In the genomic region with DNA sequence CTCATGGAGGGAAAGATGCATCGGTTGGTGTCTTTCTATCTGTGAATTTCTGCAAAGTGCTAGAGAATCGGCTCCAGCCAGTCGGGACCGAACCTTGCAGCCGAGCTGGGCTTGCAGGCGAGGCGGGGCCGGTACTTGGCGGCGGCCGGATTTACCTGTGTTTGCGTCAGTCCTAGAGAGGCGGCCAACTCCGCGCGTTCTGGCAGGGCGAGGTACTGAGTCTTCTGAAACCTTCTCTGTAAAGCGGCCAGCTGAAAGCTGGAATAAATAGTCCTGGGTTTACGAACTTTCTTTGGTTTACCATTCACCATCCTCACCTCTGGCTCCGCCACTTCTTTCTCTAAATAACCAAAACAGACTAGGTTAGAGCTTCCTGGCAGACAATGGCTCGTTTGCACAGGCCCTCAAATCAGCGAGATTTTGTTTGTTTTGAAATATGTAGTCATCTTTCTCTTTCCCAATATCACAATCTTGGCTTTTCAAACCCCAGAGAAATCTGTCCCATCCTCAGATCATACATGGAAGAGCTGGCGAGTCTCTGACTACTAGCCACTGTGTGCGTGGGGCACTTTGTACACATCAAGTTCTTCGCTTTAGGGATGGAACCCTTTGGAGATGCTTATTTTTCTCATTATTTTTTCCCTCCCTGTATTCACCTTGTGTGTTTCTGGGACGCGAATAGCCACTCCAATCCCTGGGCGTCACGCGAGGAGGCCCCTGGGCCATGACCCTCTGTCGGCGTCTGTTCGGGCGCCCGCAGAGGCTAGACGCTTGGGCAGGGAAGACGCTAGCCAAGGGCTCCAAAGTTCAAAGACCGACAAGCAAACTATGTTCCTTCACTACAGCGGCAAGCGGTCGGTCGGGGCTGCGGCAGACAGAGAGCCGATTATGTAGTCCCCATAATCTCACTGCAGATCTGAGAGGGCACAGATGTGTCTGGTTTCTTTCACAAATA, we compare ENCODE assay signal across 11 mouse cellular contexts. TPM values are rescaled to one million over a fixed set of nuclear protein-coding genes. Genes with fewer than 3 reads are reported as not detected.
DNase-seq lines count a peak whose midpoint lies in the region; ATAC-seq and TF ChIP-seq lines count a peak whose summit lies in the region.
"Had no signal": no experiment of that assay in that cellular context is flagged by ENCODE, and none has a peak within 500 bp of the region (broad histone marks: within the 10 kb centered on the region; RNA-seq: fewer than 3 reads in every experiment).

No protein-coding gene starts in this region.

- H3K9me3 ChIP-seq in hindbrain, embryonic 11.5 days (ENCODE audit: control insufficient read depth, low read length) = no peaks in the 10 kb centered on the region
- no peaks in the 10 kb centered on the region for H3K9me3 ChIP-seq in hindbrain, postnatal 0 days (ENCODE audit: low read length)
- no peaks in the 10 kb centered on the region for H3K9me3 ChIP-seq in embryonic facial prominence, embryonic 13.5 days
- H3K9me3 ChIP-seq in limb, embryonic 15.5 days = no peaks in the 10 kb centered on the region

- peaks cover 9% of the 10 kb centered on the region; the same call in 1 of the 2 replicates for H3K4me1 ChIP-seq in hindbrain, embryonic 11.5 days (replicated peaks; ENCODE audit: control insufficient read depth, insufficient read depth, low read length)
- H3K4me1 ChIP-seq in hindbrain, postnatal 0 days (ENCODE audit: insufficient read depth, low read length) = no peaks in the 10 kb centered on the region; the same call in 1 of the 2 replicates
- H3K4me1 ChIP-seq in embryonic facial prominence, embryonic 13.5 days = peaks cover 48% of the 10 kb centered on the region
- peaks cover 45% of the 10 kb centered on the region for H3K4me1 ChIP-seq in limb, embryonic 15.5 days

- H3K4me3 ChIP-seq in hindbrain, embryonic 11.5 days (ENCODE audit: low read depth, low read length) = no peak overlapping the region
- no peak overlapping the region for H3K4me3 ChIP-seq in hindbrain, postnatal 0 days (ENCODE audit: low read length)
- peak overlapping the region; percentile 71 for H3K4me3 ChIP-seq in embryonic facial prominence, embryonic 13.5 days
- H3K4me3 ChIP-seq in limb, embryonic 15.5 days = peak overlapping the region; percentile 62

- intact Hi-C loops in gastrocnemius, postnatal 14 days (cut with DNase I; ENCODE audit: low total_unique reads) = loop anchor here (10.0 kb wide), 4 partner anchors 425 to 1025 kb away; no protein-coding TSS in a partner anchor

- H3K4me2 ChIP-seq in hindbrain, embryonic 11.5 days (replicated peaks; ENCODE audit: low read depth, low read length) = no peak overlapping the region
- no peak overlapping the region for H3K4me2 ChIP-seq in hindbrain, postnatal 0 days (ENCODE audit: low read depth, low read length)
- peak overlapping the region; percentile 78 for H3K4me2 ChIP-seq in embryonic facial prominence, embryonic 13.5 days
- peak overlapping the region; percentile 91 for H3K4me2 ChIP-seq in limb, embryonic 15.5 days

- H3K27ac ChIP-seq in hindbrain, embryonic 11.5 days (ENCODE audit: low read depth, low read length) = no peak overlapping the region
- H3K27ac ChIP-seq in hindbrain, postnatal 0 days = no peak overlapping the region
- peak overlapping the region; percentile 66 for H3K27ac ChIP-seq in embryonic facial prominence, embryonic 13.5 days
- H3K27ac ChIP-seq in limb, embryonic 15.5 days = no peak overlapping the region

- H3K36me3 ChIP-seq in hindbrain, embryonic 11.5 days (ENCODE audit: control insufficient read depth, insufficient read depth, low read length) = no peaks in the 10 kb centered on the region
- H3K36me3 ChIP-seq in hindbrain, postnatal 0 days (ENCODE audit: insufficient read depth, low read length) = no peaks in the 10 kb centered on the region
- H3K36me3 ChIP-seq in embryonic facial prominence, embryonic 13.5 days = 0 out of 2 replicates have a peak, but pooled peaks cover 3% of the 10 kb centered on the region
- H3K36me3 ChIP-seq in limb, embryonic 15.5 days = no peaks in the 10 kb centered on the region

- under 1% methylated on average over 44 of the region's 44 CpGs for WGBS in hindbrain, embryonic 11.5 days
- WGBS in hindbrain, postnatal 0 days = 3% methylated on average over 44 of the region's 44 CpGs
- 3% methylated on average over 44 of the region's 44 CpGs for WGBS in embryonic facial prominence, embryonic 13.5 days
- WGBS in limb, embryonic 15.5 days = 7% methylated on average over 44 of the region's 44 CpGs

- H3K9ac ChIP-seq in hindbrain, embryonic 11.5 days (ENCODE audit: low read depth, low read length) = no peak overlapping the region
- no peak overlapping the region for H3K9ac ChIP-seq in hindbrain, postnatal 0 days (replicated peaks; ENCODE audit: low read length)
- peak overlapping the region; percentile 94 for H3K9ac ChIP-seq in embryonic facial prominence, embryonic 13.5 days
- H3K9ac ChIP-seq in limb, embryonic 15.5 days = peak overlapping the region; percentile 74; the same call in 1 of the 2 replicates

- no peak for ATAC-seq in hindbrain, embryonic 11.5 days (ENCODE audit: low FRiP score)
- no peak for ATAC-seq in hindbrain, postnatal 0 days
- ATAC-seq in embryonic facial prominence, embryonic 13.5 days (ENCODE audit: insufficient number of reproducible peaks, insufficient read depth, low FRiP score, low TSS enrichment, low read depth) = no peak
- ATAC-seq in limb, embryonic 15.5 days (ENCODE audit: insufficient number of reproducible peaks, low FRiP score, low TSS enrichment, low read depth) = no peak

- peak; percentile 62 for DNase-seq in hindbrain, embryonic 11.5 days (ENCODE audit: low spot score)
- DNase-seq in hindbrain, postnatal 0 days (ENCODE audit: low spot score) = no peak
- peak; percentile 17 for DNase-seq in Muller cell, postnatal 12 days (ENCODE audit: inconsistent ontology term)
- DNase-seq in thymus, postnatal 36 days = no peak
- DNase-seq in layer of hippocampus, postnatal 14 days (ENCODE audit: low spot score in 2 of 2) = no peak
- DNase-seq in gastrocnemius, postnatal 14 days = no peak
- DNase-seq: adrenal gland, postnatal 25 days had no signal

- H3K27me3 ChIP-seq in hindbrain, embryonic 11.5 days (ENCODE audit: control insufficient read depth, insufficient read depth, low read length) = peaks cover 83% of the 10 kb centered on the region
- peaks cover 85% of the 10 kb centered on the region for H3K27me3 ChIP-seq in hindbrain, postnatal 0 days (ENCODE audit: insufficient read depth, low read length)
- peaks cover 87% of the 10 kb centered on the region for H3K27me3 ChIP-seq in embryonic facial prominence, embryonic 13.5 days
- peaks cover 86% of the 10 kb centered on the region for H3K27me3 ChIP-seq in limb, embryonic 15.5 days

- no peak for TF ChIP-seq CTCF in hindbrain, postnatal 0 days (IDR thresholded peaks at IDR 0.05; ENCODE audit: low read depth)

RNA-seq across cellular contexts. Expression of a gene that starts 2.2 kb away (rescaled TPM):
- polyA plus RNA-seq in hindbrain, embryonic 11.5 days (2014; fragmentation: Nextera tagmentation; extraction: Ambion mirVana) = 2.3 and 6.2 TPM in 2 replicates
- total RNA-seq in hindbrain, postnatal 0 days (2014; rRNA removed) = not detected in 2 replicates
- 0.16 TPM in 1 of 2 replicates, not detected in the other for polyA plus RNA-seq in hindbrain, postnatal 0 days (2015; fragmentation: Nextera tagmentation; extraction: Ambion mirVana)
- polyA plus RNA-seq in embryonic facial prominence, embryonic 13.5 days (2015; fragmentation: Nextera tagmentation; extraction: Ambion mirVana) = 44.3 and 54.9 TPM in 2 replicates
- 47.5 and 53.8 TPM in 2 replicates for polyA plus RNA-seq in limb, embryonic 15.5 days (2015; fragmentation: Nextera tagmentation; extraction: Ambion mirVana)
- total RNA-seq in layer of hippocampus, postnatal 14 days (2021) = 1 to 10 TPM; 4.7 to 6.1 TPM
- not detected for total RNA-seq in gastrocnemius, postnatal 14 days (2021)
- total RNA-seq: adrenal gland, postnatal 25 days; monocyte, adult 5-6 weeks had no signal

RNA-seq across cellular contexts. Expression of a gene that starts 16.5 kb away (rescaled TPM):
- 0.29 and 0.65 TPM in 2 replicates for polyA plus RNA-seq in hindbrain, embryonic 11.5 days (2014; fragmentation: Nextera tagmentation; extraction: Ambion mirVana)
- not detected in 2 replicates for total RNA-seq in hindbrain, postnatal 0 days (2014; rRNA removed)
- polyA plus RNA-seq in hindbrain, postnatal 0 days (2015; fragmentation: Nextera tagmentation; extraction: Ambion mirVana) = not detected in 2 replicates
- polyA plus RNA-seq in embryonic facial prominence, embryonic 13.5 days (2015; fragmentation: Nextera tagmentation; extraction: Ambion mirVana) = 4.6 and 5.1 TPM in 2 replicates
- polyA plus RNA-seq in limb, embryonic 15.5 days (2015; fragmentation: Nextera tagmentation; extraction: Ambion mirVana) = 1.5 and 1.7 TPM in 2 replicates
- total RNA-seq in layer of hippocampus, postnatal 14 days (2021) = 10 to 100 TPM in 1 of 2 experiments, 1 to 10 TPM in 1; 8.3 to 10.1 TPM
- total RNA-seq in gastrocnemius, postnatal 14 days (2021) = not detected
- total RNA-seq: heart, adult 18-20 months; monocyte, adult 5-6 weeks had no signal

Comparison
In these comparisons a context has a peak if more than half of its experiments do, and no peak if none do; other contexts are left out.
1. DNase-seq: peak in hindbrain, embryonic 11.5 days (single experiment) and Muller cell, postnatal 12 days (single experiment); none in hindbrain, postnatal 0 days (single experiment), thymus, postnatal 36 days (0 of 2), layer of hippocampus, postnatal 14 days (0 of 2) and gastrocnemius, postnatal 14 days (single experiment).
2. H3K4me2 ChIP-seq: peak in embryonic facial prominence, embryonic 13.5 days (single experiment) and limb, embryonic 15.5 days (single experiment); none in hindbrain, embryonic 11.5 days (single experiment) and hindbrain, postnatal 0 days (single experiment).
3. H3K4me3 ChIP-seq: peak in embryonic facial prominence, embryonic 13.5 days (single experiment) and limb, embryonic 15.5 days (single experiment); none in hindbrain, embryonic 11.5 days (single experiment) and hindbrain, postnatal 0 days (single experiment).
4. H3K9ac ChIP-seq: peak in embryonic facial prominence, embryonic 13.5 days (single experiment) and limb, embryonic 15.5 days (single experiment); none in hindbrain, embryonic 11.5 days (single experiment) and hindbrain, postnatal 0 days (single experiment).